Mouse (Mus musculus) layer of hippocampus, postnatal 25 days (tissue): ENCODE measurements at regions not wholly inside any gene's neighbourhood (a gene's known extent, or its start where the extent isn't known, plus 50 kb on each side); places are given as distances from the start of the nearest gene placed in this dataset.

Experiments
- DNase-seq, 2 experiments: peaks; one replicate each; pipeline ENCODE4 v3.0.0; 2022; ENCODE audit warnings: mixed read lengths in 2 of 2, low spot score in 1 of 2; ENCODE audit errors: extremely low spot score in 1 of 2

DNA sequence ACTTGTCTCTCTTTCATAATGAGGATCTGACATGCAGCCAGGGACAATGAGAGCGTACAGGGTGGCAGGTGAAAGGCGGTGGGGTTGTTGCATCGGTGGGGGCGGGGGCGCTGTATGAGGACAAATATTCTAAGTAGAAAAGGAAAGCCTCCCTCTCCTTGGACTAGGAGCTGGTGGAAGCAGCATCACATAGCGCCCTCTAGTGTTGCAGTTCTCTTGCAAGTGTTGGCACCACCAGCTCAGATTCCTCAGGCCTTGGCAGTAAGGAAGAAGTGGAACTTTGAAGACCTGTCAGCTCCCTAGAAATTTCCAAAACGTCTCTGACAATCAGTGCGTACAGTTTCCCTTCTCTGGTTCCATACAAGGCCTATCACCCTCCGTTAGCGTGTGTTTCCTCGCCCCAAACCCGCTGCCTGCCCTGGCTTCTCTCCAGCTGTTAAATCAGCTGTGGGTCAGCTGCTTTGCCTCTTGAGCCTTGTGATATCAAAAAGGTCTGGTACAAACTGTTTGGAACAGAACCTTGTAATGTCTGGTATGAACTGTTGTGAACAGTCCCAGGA is 240.2 kb upstream of the Ano5 start:
- DNase-seq, result peak in 1 of 2 experiments; percentile 66

DNA sequence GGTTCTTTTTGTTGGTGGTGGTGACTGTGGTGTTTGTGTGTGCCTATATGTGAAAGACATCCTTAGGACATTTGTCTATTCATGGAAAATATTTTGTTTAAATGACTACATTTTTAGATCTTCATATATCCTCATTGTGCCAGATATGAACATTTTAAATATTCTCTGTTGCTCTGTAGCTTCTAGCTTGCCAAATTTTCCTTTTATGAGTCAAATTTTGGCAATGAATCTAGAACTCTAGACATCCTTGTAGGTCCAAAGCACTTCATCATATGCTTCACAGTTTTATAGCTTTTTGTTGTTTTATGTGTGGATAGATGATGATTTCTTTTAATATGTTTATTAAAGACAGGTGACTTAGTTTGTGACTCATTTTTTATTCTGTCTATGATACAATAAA is 229.4 kb upstream of the Ano5 start:
- DNase-seq, result no peak

DNA sequence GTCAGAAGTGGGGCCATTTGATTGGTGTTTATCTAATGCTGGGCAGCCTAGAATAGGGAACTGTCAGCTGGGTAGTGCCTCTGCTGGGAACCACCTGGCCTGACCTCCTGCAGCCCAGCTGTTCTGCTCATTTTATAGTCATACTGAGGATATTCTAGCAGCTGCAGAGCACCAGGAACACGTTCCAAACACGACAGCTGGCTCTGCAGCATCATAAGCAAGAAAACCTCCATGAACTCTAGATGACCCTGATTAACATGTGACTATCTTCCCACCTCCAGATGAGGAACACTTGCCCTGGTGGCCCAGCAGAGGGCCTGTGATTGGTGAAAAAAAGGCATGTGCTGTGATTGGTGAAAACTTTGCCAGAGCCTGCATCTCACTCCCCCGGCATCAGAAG is 210.6 kb upstream of the Ano5 start:
- DNase-seq, result no peak

DNA sequence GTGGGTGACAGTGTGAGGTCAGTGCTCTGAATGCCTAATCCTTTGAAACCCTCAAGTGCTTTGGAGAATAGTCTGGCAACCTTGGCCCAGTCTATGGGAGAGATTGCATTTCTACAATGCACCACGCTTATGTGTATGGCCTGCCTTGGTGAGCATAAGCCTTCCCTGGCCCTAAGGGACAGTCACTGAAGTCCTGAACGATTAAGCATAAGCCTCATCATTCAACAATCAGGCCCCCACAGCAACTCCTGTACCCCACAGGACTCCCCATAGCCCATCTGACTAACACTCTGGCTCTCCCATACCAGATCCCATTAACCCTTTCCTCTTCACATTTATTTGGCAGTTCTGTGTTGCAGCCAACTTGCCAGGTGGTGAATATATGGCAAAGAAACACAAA is 203.1 kb upstream of the Ano5 start:
- DNase-seq, result no peak

DNA sequence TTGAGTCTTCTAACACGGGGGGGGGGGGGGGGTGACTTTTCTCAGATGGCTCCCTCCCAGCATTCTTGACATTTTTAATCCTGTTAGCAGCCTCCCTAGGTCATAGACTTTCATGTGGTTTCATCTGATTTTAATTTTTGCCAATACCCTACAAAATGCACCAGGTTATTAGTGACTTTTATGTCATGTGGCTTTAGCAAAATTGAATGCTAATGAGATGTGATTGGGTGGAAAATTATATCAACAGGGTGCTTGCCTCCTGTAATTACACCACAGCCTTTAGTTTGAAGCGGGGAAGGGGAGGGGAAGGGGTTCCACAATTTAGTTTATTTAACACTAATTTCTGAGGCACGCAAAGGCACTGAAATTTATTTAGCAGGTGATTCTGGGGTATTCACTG is 200.6 kb upstream of the Ano5 start:
- DNase-seq, result no peak

DNA sequence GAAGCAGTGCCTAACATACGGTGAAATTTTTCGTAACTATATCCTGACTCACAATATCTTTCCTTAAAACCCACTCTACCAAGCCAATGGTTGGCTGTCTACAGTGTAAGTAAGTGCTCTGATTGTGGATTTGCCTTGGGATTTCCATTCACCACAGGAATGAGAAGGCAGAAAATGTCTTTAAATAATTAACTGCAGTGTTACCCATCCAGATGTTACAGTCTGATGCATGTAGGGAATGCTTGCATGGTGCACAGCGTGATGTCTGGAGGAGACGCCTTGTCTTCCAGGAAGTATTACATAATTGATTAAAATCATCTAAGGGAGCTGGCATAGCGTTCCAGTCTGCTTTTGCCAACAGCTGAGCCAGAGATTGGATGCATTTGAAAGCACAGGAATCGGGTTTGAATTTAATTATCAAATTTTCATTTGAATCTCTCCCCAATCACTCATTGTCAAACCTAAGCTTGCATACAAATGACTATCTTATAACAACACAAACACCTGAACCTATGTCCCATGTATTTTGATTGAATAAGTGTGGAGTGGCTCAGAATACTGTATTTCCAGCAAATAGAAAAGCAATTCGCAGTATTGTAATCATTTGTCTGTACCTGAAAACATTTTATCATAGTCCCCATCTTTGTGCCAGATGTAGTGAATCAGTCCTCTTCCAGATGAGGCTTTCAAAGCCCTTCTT is 170.8 kb upstream of the Ano5 start:
- DNase-seq, result no peak

DNA sequence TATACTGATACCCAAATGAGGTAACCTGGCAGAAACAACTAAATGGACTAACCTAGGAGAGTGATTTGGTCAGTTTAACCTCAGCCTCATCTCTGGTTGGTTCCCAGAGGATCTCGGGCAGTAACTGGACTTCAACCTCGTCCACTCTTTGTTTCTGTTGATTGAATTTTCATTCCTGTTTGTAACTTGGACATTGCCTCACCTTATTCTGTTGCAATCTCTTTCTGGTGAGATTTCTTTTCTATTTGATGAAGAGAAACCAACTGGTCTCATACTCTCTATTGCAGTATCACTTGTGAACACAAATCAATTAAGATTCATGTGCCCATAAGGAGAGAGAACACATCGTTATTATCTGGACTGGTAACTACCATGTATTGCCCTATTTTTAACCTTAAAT is 163.3 kb upstream of the Ano5 start:
- no peak for DNase-seq

DNA sequence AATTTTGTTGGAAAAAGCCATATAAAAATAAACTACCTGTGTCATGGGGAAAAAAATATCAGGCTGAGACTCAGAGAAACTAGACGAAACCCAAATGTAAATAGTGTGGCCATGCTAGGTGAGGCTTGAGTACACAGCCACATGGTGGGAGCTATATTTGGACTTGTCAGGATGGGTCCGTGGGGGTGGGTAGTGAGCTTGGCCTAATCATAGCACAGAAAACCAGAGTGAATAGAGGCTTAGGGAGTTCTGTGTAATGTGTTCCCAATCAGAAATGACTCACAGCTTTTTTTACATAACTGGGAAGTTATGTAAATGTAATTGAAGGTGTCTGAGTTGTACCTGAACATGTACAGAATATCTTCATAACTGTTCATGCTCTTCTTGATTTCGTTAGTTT is 150.7 kb upstream of the Ano5 start:
- DNase-seq, result no peak

DNA sequence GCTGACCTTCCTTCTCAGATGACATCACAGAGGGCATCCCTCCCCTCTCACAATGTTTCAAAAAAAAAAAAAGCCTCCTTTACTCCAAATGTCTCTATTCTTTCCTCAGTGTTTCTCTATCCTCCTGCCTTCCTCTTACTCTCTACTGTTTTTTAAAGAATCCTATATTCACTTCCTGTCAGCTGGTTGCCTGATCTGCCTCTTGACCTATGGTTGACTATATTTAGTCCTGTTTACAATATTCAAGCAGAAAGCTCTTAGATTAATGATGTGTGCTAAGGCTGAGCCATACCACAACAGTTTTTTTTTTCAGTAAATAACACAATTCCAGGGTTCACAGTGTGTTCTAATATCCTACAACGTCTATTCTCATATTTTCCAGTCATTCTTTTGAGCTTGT is 133.2 kb upstream of the Ano5 start:
- no peak for DNase-seq
